Mouse (Mus musculus): Measurements from ENCODE around the gene Gm4869. TPM values are rescaled to one million over a fixed set of nuclear protein-coding genes. Genes with fewer than 3 reads are reported as not detected.

Gm4869 gene
- not detected in 4 replicates for total RNA-seq (2023; ENCODE audit: inconsistent age)

GRCm38 (mm10) chr5:140445345-140445744 lies at the start of gene Gm4869:
Gene Gm4869, plus strand, starts transcription at chr5:140445645.

GRCm38 (mm10) chr5:140418489-140419441 lies 26.7 kb upstream of the Gm4869 start, which contains the start of gene Eif3b:
Gene Eif3b, plus strand, starts transcription at chr5:140419328.

GRCm38 (mm10) chr5:140505208-140505780 lies 59.8 kb downstream of the Gm4869 start, which contains the start of gene Chst12:
Gene Chst12, plus strand, starts transcription at chr5:140505550.

Other genes with a start within 250 kb of the Gm4869 start
- 28.4 to 31.3 TPM (median 30.6 TPM) in 4 replicates for gene Mad1l1, start 124.1 kb upstream of the Gm4869 start, total RNA-seq (2023; ENCODE audit: inconsistent age)
- 4.2 to 10.0 TPM (median 6.2 TPM) in 4 replicates for gene Nudt1, start 124.0 kb upstream of the Gm4869 start, total RNA-seq (2023; ENCODE audit: inconsistent age)
- 6.0 to 8.5 TPM (median 8.3 TPM) in 4 replicates for gene Mrm2, start 113.7 kb upstream of the Gm4869 start, total RNA-seq (2023; ENCODE audit: inconsistent age)
- 192 to 227 TPM (median 203 TPM) in 4 replicates for gene Snx8, start 56.4 kb upstream of the Gm4869 start, total RNA-seq (2023; ENCODE audit: inconsistent age)
- 118 to 127 TPM (median 124 TPM) in 4 replicates for gene Eif3b, start 26.3 kb upstream of the Gm4869 start, total RNA-seq (2023; ENCODE audit: inconsistent age)
- gene Chst12, start 59.9 kb downstream of the Gm4869 start, total RNA-seq (2023; ENCODE audit: inconsistent age), result 18.4 to 21.5 TPM (median 19.0 TPM) in 4 replicates
- not detected in 4 replicates for gene Grifin, start 119.4 kb downstream of the Gm4869 start, total RNA-seq (2023; ENCODE audit: inconsistent age)
- gene Lfng, start 161.7 kb downstream of the Gm4869 start, total RNA-seq (2023; ENCODE audit: inconsistent age), result 19.8 to 28.7 TPM (median 23.1 TPM) in 4 replicates
- 102 to 112 TPM (median 108 TPM) in 4 replicates for gene Ttyh3, start 203.4 kb downstream of the Gm4869 start, total RNA-seq (2023; ENCODE audit: inconsistent age)

Data from B cell, adult (primary cell).